Mouse (Mus musculus): ENCODE results near the gene Casp2. TPM values are rescaled to one million over a fixed set of nuclear protein-coding genes. Genes with fewer than 3 reads are reported as not detected.

The Casp2 gene
- polyA plus RNA-seq (2015; fragmentation: Nextera tagmentation; extraction: Ambion mirVana), result 62.1 and 72.2 TPM in 2 replicates

GRCm38 (mm10) chr6:42264626-42265312 is at the start of gene Casp2:
Casp2 (plus strand) TSS chr6:42264985.
- Histone ChIP-seq H3K4me1 (replicated peaks; ENCODE audit: control insufficient read depth, insufficient read depth, low read length) (peaks cover 11% of the 10 kb centered on the region), H3K4me3 (replicated peaks; ENCODE audit: low read length) (peak within 1 kb of the TSS; percentile 71), H3K27ac (ENCODE audit: low read length) (peak within 1 kb of the TSS; percentile 88), H3K4me2 (ENCODE audit: low read length) (peak within 1 kb of the TSS; percentile 96), H3K36me3 (ENCODE audit: control insufficient read depth, insufficient read depth) (peaks cover 11% of the 10 kb centered on the region), H3K9ac (replicated peaks; ENCODE audit: low read depth, low read length) (peak within 1 kb of the TSS; percentile 79), H3K27me3 (replicated peaks; ENCODE audit: control insufficient read depth, insufficient read depth, low read length) (no peaks in the 10 kb centered on the region), H3K9me3 (ENCODE audit: control insufficient read depth, low read length) (no peaks in the 10 kb centered on the region)
- under 1% methylated on average over 49 of the region's 51 CpGs for WGBS
- ATAC-seq, result peak; percentile 99

DNA sequence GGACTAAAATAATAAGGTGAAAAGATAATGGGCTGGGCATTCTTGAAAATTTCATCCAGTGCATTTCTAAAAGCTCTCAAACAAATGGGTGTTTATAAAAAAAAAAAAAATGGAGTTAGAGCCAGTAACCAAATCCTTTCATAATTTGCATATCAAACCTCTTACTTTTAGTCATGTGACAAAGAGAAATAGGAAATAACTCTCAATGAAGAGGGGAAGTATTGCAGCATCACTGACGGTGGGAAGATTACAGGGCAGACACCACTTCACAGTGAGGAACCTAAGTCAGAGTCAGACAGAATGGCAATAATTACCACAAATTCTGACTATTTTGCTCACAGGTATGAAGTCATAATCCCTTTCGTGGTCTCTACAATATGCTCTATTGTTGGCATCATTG is 49.8 kb upstream of the Casp2 start, which contains the start of gene Tas2r144:
Gene Tas2r144, plus strand, starts transcription at position 301 of the 400 bp plus-strand sequence.
- no peaks in the 10 kb centered on the region for H3K9me3 ChIP-seq (ENCODE audit: control insufficient read depth, low read length)
- no peaks in the 10 kb centered on the region for H3K27me3 ChIP-seq (replicated peaks; ENCODE audit: control insufficient read depth, insufficient read depth, low read length)
- no peak within 1 kb of the TSS for H3K9ac ChIP-seq (replicated peaks; ENCODE audit: low read depth, low read length)
- no peak within 1 kb of the TSS for H3K4me3 ChIP-seq (replicated peaks; ENCODE audit: low read length)
- H3K4me1 ChIP-seq (replicated peaks; ENCODE audit: control insufficient read depth, insufficient read depth, low read length), result no peaks in the 10 kb centered on the region
- no peak for ATAC-seq
- whole genome bisulfite sequencing, result 80% methylated on average over 2 of the region's 2 CpGs
- H3K4me2 ChIP-seq (ENCODE audit: low read length), result no peak within 1 kb of the TSS
- no peaks in the 10 kb centered on the region for H3K36me3 ChIP-seq (ENCODE audit: control insufficient read depth, insufficient read depth)
- H3K27ac ChIP-seq (ENCODE audit: low read length), result no peak within 1 kb of the TSS

DNA sequence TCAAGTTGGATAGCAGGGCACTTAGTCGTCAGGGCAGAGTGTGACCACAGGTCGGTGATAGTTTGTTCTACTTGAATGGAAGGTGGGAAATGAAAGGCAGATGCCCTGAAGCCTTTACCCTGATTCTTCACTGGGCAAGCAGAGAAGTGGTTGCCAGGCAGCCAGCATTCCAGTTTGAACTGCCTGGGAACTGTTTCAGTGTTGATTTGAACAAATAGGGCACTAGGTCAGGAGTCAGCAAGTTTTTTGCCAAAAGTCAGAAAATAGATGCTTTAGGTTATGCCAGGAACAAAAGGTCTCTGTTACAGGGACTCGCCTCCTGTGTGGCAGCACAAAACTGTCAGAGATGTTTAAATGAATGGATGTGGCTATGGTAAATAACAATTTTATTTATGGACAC is 42.5 kb upstream of the Casp2 start:
- H3K9ac ChIP-seq (replicated peaks; ENCODE audit: low read depth, low read length), result no peak overlapping the region
- ATAC-seq, result no peak
- WGBS, result 73% methylated on average over 3 of the region's 3 CpGs

DNA sequence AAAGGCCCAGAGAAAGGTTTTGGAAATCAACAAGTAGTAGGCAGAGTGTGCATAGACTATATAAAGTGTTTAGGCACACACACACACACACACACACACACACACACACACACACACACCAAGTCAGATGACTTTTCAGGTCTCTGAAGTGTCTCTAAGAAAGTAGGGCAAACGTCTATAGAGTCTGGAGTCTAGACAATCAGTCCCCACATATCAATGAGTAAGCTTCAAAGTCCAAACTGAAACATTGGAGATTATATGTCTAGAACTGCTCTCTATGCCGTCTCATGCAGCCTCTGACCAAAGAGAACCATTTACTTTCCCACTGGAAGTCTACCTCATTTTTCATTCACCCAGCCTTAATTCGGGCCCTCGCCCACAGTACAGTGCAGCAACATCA is 39.7 kb upstream of the Casp2 start:
- no peak overlapping the region for H3K4me2 ChIP-seq (ENCODE audit: low read length)
- 75% methylated on average over 4 of the region's 4 CpGs for WGBS
- H3K27ac ChIP-seq (ENCODE audit: low read length), result no peak overlapping the region
- no peak for ATAC-seq
- no peaks in the 10 kb centered on the region for H3K4me1 ChIP-seq (replicated peaks; ENCODE audit: control insufficient read depth, insufficient read depth, low read length)
- H3K27me3 ChIP-seq (replicated peaks; ENCODE audit: control insufficient read depth, insufficient read depth, low read length), result no peaks in the 10 kb centered on the region
- H3K36me3 ChIP-seq (ENCODE audit: control insufficient read depth, insufficient read depth), result no peaks in the 10 kb centered on the region
- H3K9ac ChIP-seq (replicated peaks; ENCODE audit: low read depth, low read length), result no peak overlapping the region
- no peak overlapping the region for H3K4me3 ChIP-seq (replicated peaks; ENCODE audit: low read length)
- H3K9me3 ChIP-seq (ENCODE audit: control insufficient read depth, low read length), result no peaks in the 10 kb centered on the region

More for the DNA sequence above, 42.5 kb upstream of the Casp2 start:
- H3K27me3 ChIP-seq (replicated peaks; ENCODE audit: control insufficient read depth, insufficient read depth, low read length), result no peaks in the 10 kb centered on the region
- no peaks in the 10 kb centered on the region for H3K4me1 ChIP-seq (replicated peaks; ENCODE audit: control insufficient read depth, insufficient read depth, low read length)
- no peak overlapping the region for H3K4me3 ChIP-seq (replicated peaks; ENCODE audit: low read length)
- H3K4me2 ChIP-seq (ENCODE audit: low read length), result no peak overlapping the region
- no peaks in the 10 kb centered on the region for H3K36me3 ChIP-seq (ENCODE audit: control insufficient read depth, insufficient read depth)
- H3K27ac ChIP-seq (ENCODE audit: low read length), result no peak overlapping the region
- H3K9me3 ChIP-seq (ENCODE audit: control insufficient read depth, low read length), result no peaks in the 10 kb centered on the region

- ATAC-seq, result no peak; the same call in 1 of the 2 replicates
These were observed 37.3 kb upstream of the Casp2 start for GRCm38 (mm10) chr6:42227240-42228101.

GRCm38 (mm10) chr6:42229610-42230009 is 35.2 kb upstream of the Casp2 start:
- 72% methylated on average over 4 of the region's 4 CpGs for WGBS
- no peak for ATAC-seq

More at GRCm38 (mm10) chr6:42227240-42228101, 37.3 kb upstream of the Casp2 start:
- no peaks in the 10 kb centered on the region for H3K27me3 ChIP-seq (replicated peaks; ENCODE audit: control insufficient read depth, insufficient read depth, low read length)
- no peaks in the 10 kb centered on the region for H3K9me3 ChIP-seq (ENCODE audit: control insufficient read depth, low read length)
- no peaks in the 10 kb centered on the region for H3K36me3 ChIP-seq (ENCODE audit: control insufficient read depth, insufficient read depth)
- H3K4me2 ChIP-seq (ENCODE audit: low read length), result no peak overlapping the region
- H3K9ac ChIP-seq (replicated peaks; ENCODE audit: low read depth, low read length), result no peak overlapping the region
- no peak overlapping the region for H3K27ac ChIP-seq (ENCODE audit: low read length)
- H3K4me3 ChIP-seq (replicated peaks; ENCODE audit: low read length), result no peak overlapping the region
- WGBS, result 33% methylated on average over 17 of the region's 17 CpGs
- H3K4me1 ChIP-seq (replicated peaks; ENCODE audit: control insufficient read depth, insufficient read depth, low read length), result no peaks in the 10 kb centered on the region; the same call in 1 of the 2 replicates

GRCm38 (mm10) chr6:42231191-42231590 is 33.6 kb upstream of the Casp2 start:
- no peaks in the 10 kb centered on the region for H3K9me3 ChIP-seq (ENCODE audit: control insufficient read depth, low read length)
- H3K4me2 ChIP-seq (ENCODE audit: low read length), result no peak overlapping the region
- no peak overlapping the region for H3K4me3 ChIP-seq (replicated peaks; ENCODE audit: low read length)
- no peaks in the 10 kb centered on the region for H3K36me3 ChIP-seq (ENCODE audit: control insufficient read depth, insufficient read depth)
- H3K27ac ChIP-seq (ENCODE audit: low read length), result no peak overlapping the region
- 70% methylated on average over 3 of the region's 3 CpGs for WGBS
- H3K27me3 ChIP-seq (replicated peaks; ENCODE audit: control insufficient read depth, insufficient read depth, low read length), result no peaks in the 10 kb centered on the region
- no peaks in the 10 kb centered on the region; the same call in 1 of the 2 replicates for H3K4me1 ChIP-seq (replicated peaks; ENCODE audit: control insufficient read depth, insufficient read depth, low read length)
- peak; percentile 78; the same call in 1 of the 2 replicates for ATAC-seq
- H3K9ac ChIP-seq (replicated peaks; ENCODE audit: low read depth, low read length), result no peak overlapping the region

More at GRCm38 (mm10) chr6:42229610-42230009, 35.2 kb upstream of the Casp2 start:
- no peaks in the 10 kb centered on the region for H3K9me3 ChIP-seq (ENCODE audit: control insufficient read depth, low read length)
- no peak overlapping the region for H3K4me2 ChIP-seq (ENCODE audit: low read length)
- H3K27me3 ChIP-seq (replicated peaks; ENCODE audit: control insufficient read depth, insufficient read depth, low read length), result no peaks in the 10 kb centered on the region
- no peaks in the 10 kb centered on the region for H3K36me3 ChIP-seq (ENCODE audit: control insufficient read depth, insufficient read depth)
- H3K4me1 ChIP-seq (replicated peaks; ENCODE audit: control insufficient read depth, insufficient read depth, low read length), result no peaks in the 10 kb centered on the region; the same call in 1 of the 2 replicates
- H3K4me3 ChIP-seq (replicated peaks; ENCODE audit: low read length), result no peak overlapping the region
- no peak overlapping the region for H3K27ac ChIP-seq (ENCODE audit: low read length)
- H3K9ac ChIP-seq (replicated peaks; ENCODE audit: low read depth, low read length), result no peak overlapping the region

DNA sequence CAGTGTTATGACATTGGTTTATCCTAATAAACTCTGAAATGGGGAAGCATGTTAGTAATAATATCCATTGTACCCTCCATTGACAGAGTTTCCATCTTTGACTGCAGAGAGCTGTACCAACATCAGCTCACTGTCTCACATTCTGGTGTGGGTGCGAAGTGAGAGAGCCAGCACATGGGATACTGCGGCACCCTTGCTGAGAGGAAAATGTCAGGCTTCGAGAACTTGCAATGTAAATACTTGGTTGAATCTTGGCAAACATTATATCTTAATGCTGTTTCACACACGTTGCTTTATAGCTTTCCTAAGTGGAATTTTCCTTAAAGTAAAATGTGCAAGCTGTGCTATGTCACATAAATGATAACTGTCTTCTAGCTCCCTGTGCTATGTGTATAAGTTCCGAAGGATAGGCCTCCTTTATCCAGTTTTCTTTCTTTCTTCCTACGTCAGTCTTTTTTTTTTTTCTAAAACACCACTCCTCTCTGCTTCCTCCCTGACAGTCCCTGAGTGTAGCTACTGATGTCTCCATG is 27.4 kb upstream of the Casp2 start:
- H3K4me1 ChIP-seq (replicated peaks; ENCODE audit: control insufficient read depth, insufficient read depth, low read length), result 0 out of 2 replicates have a peak, but pooled peaks cover 2% of the 10 kb centered on the region
- no peak overlapping the region for H3K4me3 ChIP-seq (replicated peaks; ENCODE audit: low read length)
- H3K9ac ChIP-seq (replicated peaks; ENCODE audit: low read depth, low read length), result no peak overlapping the region
- no peaks in the 10 kb centered on the region for H3K36me3 ChIP-seq (ENCODE audit: control insufficient read depth, insufficient read depth)
- no peak overlapping the region for H3K27ac ChIP-seq (ENCODE audit: low read length)
- H3K4me2 ChIP-seq (ENCODE audit: low read length), result no peak overlapping the region
- peak; percentile 40; the same call in 1 of the 2 replicates for ATAC-seq
- 60% methylated on average over 6 of the region's 6 CpGs for WGBS
- no peaks in the 10 kb centered on the region for H3K9me3 ChIP-seq (ENCODE audit: control insufficient read depth, low read length)
- H3K27me3 ChIP-seq (replicated peaks; ENCODE audit: control insufficient read depth, insufficient read depth, low read length), result no peaks in the 10 kb centered on the region

Measured in forebrain, embryonic 16.5 days (tissue).